Mouse (Mus musculus) adrenal gland, postnatal 14 days (tissue): Measurements from ENCODE around the gene Hist1h4d. TPM values are rescaled to one million over a fixed set of nuclear protein-coding genes. Genes with fewer than 3 reads are reported as not detected.
"Not testable (repeated sequence)": the region's sequence is repeated elsewhere in the genome, so short reads cannot be mapped to it uniquely, and the experiment has no call there.

ENCODE experiments used
- DNase-seq: peaks from one replicate; pipeline ENCODE4 v3.0.0; 2021; ENCODE audit warnings: mixed read lengths
- total RNA-seq: library from RNA; stranded (reverse); gene quantifications from 2 replicates; pipeline ENCODE4 v1.2.3, GENCODE M21; 2021

Hist1h4d gene
- total RNA-seq, 1 experiment from 2014 or later, result 265 TPM

GRCm38 (mm10) chr13:23551146-23551834 is 30.1 kb upstream of the Hist1h4d start, which contains the start of gene Hist1h4f:
TSS of gene Hist1h4f (minus strand) at chr13:23551648.
- peak; percentile 91 for DNase-seq

- no peak for DNase-seq
Measured at GRCm38 (mm10) chr13:23551931-23552914, 29.2 kb upstream of the Hist1h4d start.

- DNase-seq, result no peak
Measured at GRCm38 (mm10) chr13:23552962-23553361, 28.4 kb upstream of the Hist1h4d start, which contains the start of gene Hist1h1d. TSS of gene Hist1h1d (plus strand) at chr13:23553262.

- DNase-seq, result no peak
Measured at GRCm38 (mm10) chr13:23554393-23554792, 27.0 kb upstream of the Hist1h4d start.

- DNase-seq, result peak; percentile 83
Measured at GRCm38 (mm10) chr13:23554925-23555838, 26.2 kb upstream of the Hist1h4d start.

GRCm38 (mm10) chr13:23555839-23556416 is 25.5 kb upstream of the Hist1h4d start:
- peak; percentile 72 for DNase-seq

- DNase-seq, result no peak
Measured at GRCm38 (mm10) chr13:23556906-23557305, 24.5 kb upstream of the Hist1h4d start.

- DNase-seq, result not testable (repeated sequence)
Measured at GRCm38 (mm10) chr13:23560699-23561098, 20.7 kb upstream of the Hist1h4d start.

- not testable (repeated sequence) for DNase-seq
Measured at GRCm38 (mm10) chr13:23561531-23561882, 19.9 kb upstream of the Hist1h4d start.

- peak; percentile 96 for DNase-seq
Measured at GRCm38 (mm10) chr13:23561883-23562659, 19.3 kb upstream of the Hist1h4d start, which contains the start of gene Hist1h3e. TSS of gene Hist1h3e (minus strand) at chr13:23562369.

- DNase-seq, result peak; percentile 56
Measured at GRCm38 (mm10) chr13:23562699-23563462, 18.5 kb upstream of the Hist1h4d start.

GRCm38 (mm10) chr13:23564482-23564881 is 16.9 kb upstream of the Hist1h4d start:
- no peak for DNase-seq

- not testable (repeated sequence) for DNase-seq
Measured at GRCm38 (mm10) chr13:23570261-23571021, 11.0 kb upstream of the Hist1h4d start.

- peak; percentile 71 for DNase-seq
Measured at GRCm38 (mm10) chr13:23571022-23571503, 10.3 kb upstream of the Hist1h4d start, which contains the start of the genes Hist1h2ae and Hist1h2bg. TSS of gene Hist1h2ae (minus strand) at chr13:23571220. TSS of gene Hist1h2bg (plus strand) at chr13:23571396.

GRCm38 (mm10) chr13:23571504-23572217 is 9.7 kb upstream of the Hist1h4d start:
- not testable (repeated sequence) for DNase-seq

GRCm38 (mm10) chr13:23572218-23573033 is 9.0 kb upstream of the Hist1h4d start:
- DNase-seq, result no peak
